Mouse (Mus musculus) intestine, embryonic 14.5 days (tissue): ENCODE data around the gene Aass. TPM values are rescaled to one million over a fixed set of nuclear protein-coding genes. Genes with fewer than 3 reads are reported as not detected.

Experiments used
- polyA plus RNA-seq: library from polyadenylated mRNA; unstranded; fragments of >200 nt; fragmentation: Nextera tagmentation; extraction: Ambion mirVana; gene quantifications from 2 replicates; pipeline ENCODE4 v1.2.1, GENCODE M21; 2014

The Aass gene
- polyA plus RNA-seq, 1 experiment from 2014 or later = 0.31 TPM

Other genes with a start within 250 kb of the Aass start
- not detected in 2 replicates for gene Fezf1, start 115.4 kb upstream of the Aass start, polyA plus RNA-seq